Comparison of ENCODE assay signal across 9 mouse cellular contexts in genomic region chr6:121473093-121473821, GRCm38 (mm10). TPM values are rescaled to one million over a fixed set of nuclear protein-coding genes. Genes with fewer than 3 reads are reported as not detected.
DNase-seq lines count a peak whose midpoint lies in the region; ATAC-seq lines count a peak whose summit lies in the region.
"Had no signal": no experiment of that assay in that cellular context is flagged by ENCODE, and none has a peak within 500 bp of the region (broad histone marks: within the 10 kb centered on the region; RNA-seq: fewer than 3 reads in every experiment).

TSS of gene Iqsec3 (minus strand) at chr6:121473678.

- WGBS in intestine, embryonic 14.5 days, result 0% methylated on average over 53 of the region's 65 CpGs

- H3K4me3 ChIP-seq in intestine, embryonic 14.5 days (ENCODE audit: low read depth, low read length), result peak within 1 kb of the TSS; percentile 23

- H3K27me3 ChIP-seq in intestine, embryonic 14.5 days (replicated peaks; ENCODE audit: control insufficient read depth, insufficient read depth, low read length), result peaks cover 28% of the 10 kb centered on the region

- peak; percentile 95 for DNase-seq in WW6 (ENCODE audit: low read depth, low spot score)
- peak; percentile 81 for DNase-seq in gastrocnemius, postnatal 25 days
- DNase-seq in intestine, embryonic 14.5 days (ENCODE audit: low spot score), result peak; percentile 100
- peak; percentile 81 to 82 for DNase-seq in left cerebral cortex, postnatal 14 days (ENCODE audit: low spot score in 2 of 2)
- peak; percentile 77 to 80 for DNase-seq in right cerebral cortex, postnatal 36 days (ENCODE audit: low spot score in 2 of 2)
- peak; percentile 89 for DNase-seq in yolk sac, embryonic 10.5 days (ENCODE audit: low spot score)

- H3K9ac ChIP-seq in intestine, embryonic 14.5 days (ENCODE audit: low read length), result no peak within 1 kb of the TSS

- H3K4me1 ChIP-seq in intestine, embryonic 14.5 days (replicated peaks; ENCODE audit: control insufficient read depth, insufficient read depth, low read length), result no peaks in the 10 kb centered on the region; the same call in 1 of the 2 replicates

- intact Hi-C loops in left cerebral cortex, postnatal 14 days (cut with DNase I), result loop anchor here (5.0 kb wide), 1 partner anchor 71 kb away; no protein-coding TSS in a partner anchor

- no peak within 1 kb of the TSS for H3K27ac ChIP-seq in intestine, embryonic 14.5 days (ENCODE audit: low read depth)

- peak within 1 kb of the TSS; percentile 52 for H3K4me2 ChIP-seq in intestine, embryonic 14.5 days (ENCODE audit: low read length)

- no peaks in the 10 kb centered on the region for H3K36me3 ChIP-seq in intestine, embryonic 14.5 days (ENCODE audit: control insufficient read depth, insufficient read depth, low read length)

- H3K9me3 ChIP-seq in intestine, embryonic 14.5 days (ENCODE audit: control insufficient read depth, low read length), result no peaks in the 10 kb centered on the region

- peak; percentile 99 for ATAC-seq in common myeloid progenitor, adult 5-6 weeks (replicated peaks; ENCODE audit: low read depth, poor library complexity, severe bottlenecking)
- peak; percentile 91 for ATAC-seq in intestine, embryonic 14.5 days (replicated peaks; ENCODE audit: low FRiP score, low TSS enrichment, low read depth)
- peak; percentile 98 for ATAC-seq in megakaryocyte-erythroid progenitor cell, adult 5-6 weeks (replicated peaks; ENCODE audit: low FRiP score, low TSS enrichment, poor library complexity, severe bottlenecking)

RNA-seq across cellular contexts. Expression of gene Iqsec3, which starts in this region (rescaled TPM):
- not detected in 2 replicates for total RNA-seq in common myeloid progenitor, adult 5-6 weeks (2017)
- 1 to 10 TPM in 1 of 2 experiments, under 1 TPM in 1; 0.95 to 1.3 TPM for total RNA-seq in gastrocnemius, postnatal 25 days (2021)
- polyA plus RNA-seq in intestine, embryonic 14.5 days (2014; fragmentation: Nextera tagmentation; extraction: Ambion mirVana), result 0.13 and 0.42 TPM in 2 replicates
- 10 to 100 TPM; 70.3 to 71.7 TPM for total RNA-seq in left cerebral cortex, postnatal 14 days (2021)
- total RNA-seq in megakaryocyte-erythroid progenitor cell, adult 5-6 weeks (2014; fragmentation: Nextera tagmentation), result not detected in 2 replicates
- not detected in 2 replicates for total RNA-seq in megakaryocyte-erythroid progenitor cell, adult 5-6 weeks (2017)
- total RNA-seq: neutrophil, adult 5-6 weeks had no signal

Comparison
In these comparisons a context has a peak if more than half of its experiments do, and no peak if none do; other contexts are left out.
1. RNA of gene Iqsec3 (total RNA-seq): 70.3 to 71.7 TPM in left cerebral cortex, postnatal 14 days; 0.95 to 1.3 TPM in gastrocnemius, postnatal 25 days, not detected in common myeloid progenitor, adult 5-6 weeks and not detected in megakaryocyte-erythroid progenitor cell, adult 5-6 weeks; every median in the first group is over 10 times any median in the second.
2. Peak in ATAC-seq in common myeloid progenitor, adult 5-6 weeks; RNA of the gene not detected or under 1 TPM.
3. Peak in DNase-seq, ATAC-seq, H3K4me3 ChIP-seq and H3K4me2 ChIP-seq in intestine, embryonic 14.5 days; RNA of the gene not detected or under 1 TPM.
4. Peak in ATAC-seq in megakaryocyte-erythroid progenitor cell, adult 5-6 weeks; RNA of the gene not detected or under 1 TPM.
5. Peak in every context shown above with its lines, with median percentiles within 50 percentile points of each other: DNase-seq and ATAC-seq.